Mouse (Mus musculus): Measurements from ENCODE around the gene Olfr978.
"Not testable (repeated sequence)": the region's sequence is repeated elsewhere in the genome, so short reads cannot be mapped to it uniquely, and the experiment has no call there.

Olfr978 gene

DNA sequence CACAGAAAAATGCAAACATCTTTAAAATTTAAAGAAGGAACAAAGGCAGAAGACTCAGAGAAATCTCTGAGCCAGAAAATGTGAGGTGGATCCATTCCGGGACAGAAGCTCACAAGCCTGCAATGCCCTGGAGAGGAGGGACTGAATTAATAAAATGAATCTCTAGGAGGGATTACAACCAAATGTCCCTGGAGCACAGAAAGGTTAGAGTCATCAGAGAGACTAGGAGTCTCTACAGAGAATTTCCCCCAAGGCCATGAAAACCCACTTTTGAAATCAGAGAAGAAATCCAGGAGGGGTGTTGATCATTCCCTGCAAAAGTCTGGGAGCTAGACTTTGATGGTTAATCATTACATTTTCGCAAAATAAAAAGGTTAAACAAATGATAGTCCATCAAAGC, at the start of gene Olfr978:
TSS of gene Olfr978 (plus strand) at position 301 of the 400 bp plus-strand sequence.
- no peak for DNase-seq (ENCODE audit: low read depth, low spot score)

DNA sequence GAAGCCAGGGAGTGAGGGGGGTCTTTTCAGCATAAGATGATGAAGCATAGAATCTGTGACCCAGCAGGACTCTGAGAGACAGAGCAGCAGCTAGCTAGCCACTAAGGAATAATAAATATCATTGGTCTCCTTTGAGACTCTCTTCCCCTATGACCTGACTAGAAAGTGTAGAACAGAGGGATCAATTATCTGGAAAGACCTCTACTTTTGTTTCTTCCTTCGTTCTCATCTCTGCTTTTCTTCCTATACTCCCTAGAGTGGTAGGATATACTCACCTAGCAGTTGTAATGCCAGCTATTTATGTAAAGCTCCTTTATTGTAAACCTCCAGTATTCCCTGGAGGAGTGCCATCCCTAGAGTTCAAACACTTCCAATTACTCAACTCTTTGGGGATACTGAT, 40.0 kb upstream of the Olfr978 start, which contains the start of gene Olfr975:
TSS of gene Olfr975 (minus strand) at position 101 of the 400 bp plus-strand sequence.
- DNase-seq (ENCODE audit: low read depth, low spot score): no peak

GRCm38 (mm10) chr9:39961033-39961432, 30.9 kb upstream of the Olfr978 start, which contains the start of gene Olfr976:
TSS of gene Olfr976 (minus strand) at chr9:39961133.
- not testable (repeated sequence) for DNase-seq (ENCODE audit: low read depth, low spot score)

- not testable (repeated sequence) for DNase-seq (ENCODE audit: low read depth, low spot score)
Observed at GRCm38 (mm10) chr9:39976581-39977145, 15.2 kb upstream of the Olfr978 start.

DNA sequence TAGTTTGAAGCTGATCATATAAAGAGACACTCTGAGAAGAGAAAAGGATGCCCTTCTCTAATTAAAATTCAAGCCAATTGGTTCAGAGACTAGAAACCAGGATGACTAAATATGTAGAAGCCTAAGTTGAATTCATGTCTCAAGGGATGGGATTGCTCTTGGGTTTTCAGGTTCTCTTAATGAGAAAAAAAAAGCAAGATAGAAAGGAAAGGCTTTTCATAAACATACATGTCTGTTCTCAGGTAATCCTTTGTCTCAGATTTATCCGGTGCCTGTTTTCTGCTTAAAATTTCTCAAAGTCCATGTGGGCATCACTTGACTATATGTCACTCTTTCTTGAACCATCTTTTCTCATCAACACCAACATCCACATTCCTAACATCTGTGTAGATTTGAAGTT, 11.5 kb downstream of the Olfr978 start, which contains the start of gene Olfr979:
TSS of gene Olfr979 (minus strand) at position 101 of the 400 bp plus-strand sequence.
- DNase-seq (ENCODE audit: low read depth, low spot score): no peak

DNA sequence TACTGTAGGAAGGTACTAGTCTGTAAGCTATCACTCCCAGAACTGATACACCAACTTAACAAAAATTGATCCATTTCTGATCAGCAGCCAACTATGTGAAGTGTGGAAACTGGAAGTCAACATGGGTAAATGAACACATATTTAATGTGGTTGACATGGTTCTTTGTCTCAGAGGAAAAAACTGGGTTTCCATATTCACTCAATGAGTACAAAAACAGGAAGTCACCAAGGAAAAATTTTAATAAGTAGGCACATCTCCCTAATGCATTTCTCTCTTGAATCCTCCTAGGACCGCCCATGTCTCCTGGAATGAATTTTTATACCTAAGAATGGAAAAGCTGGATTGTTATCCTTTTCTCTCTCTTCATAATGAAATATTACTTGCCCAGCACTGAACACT, 17.6 kb downstream of the Olfr978 start, which contains the start of gene Olfr980:
TSS of gene Olfr980 (minus strand) at position 101 of the 400 bp plus-strand sequence.
- no peak for DNase-seq (ENCODE audit: low read depth, low spot score)

DNA sequence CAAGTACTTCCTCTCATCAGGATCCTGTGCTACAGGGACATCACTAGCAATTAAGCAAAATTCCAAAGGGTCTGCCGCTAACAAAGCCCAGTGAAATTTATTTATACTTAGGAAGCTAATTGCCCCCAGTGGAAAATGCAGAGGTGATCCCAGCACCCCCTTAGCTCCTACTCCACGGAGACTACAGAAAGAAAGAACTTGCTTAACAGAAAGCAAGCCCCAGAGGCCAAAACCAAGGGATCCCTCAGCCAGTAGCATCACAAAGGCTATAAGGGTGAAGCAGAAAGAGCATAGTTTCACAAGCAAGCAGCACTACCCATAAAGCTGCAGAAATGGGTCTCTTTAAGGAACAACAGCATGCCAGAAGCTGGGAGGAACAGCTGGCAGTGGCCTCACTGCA, 29.3 kb downstream of the Olfr978 start, which contains the start of gene Olfr981:
TSS of gene Olfr981 (plus strand) at position 301 of the 400 bp plus-strand sequence.
- no peak for DNase-seq (ENCODE audit: low read depth, low spot score)
